Mouse (Mus musculus): Measurements from ENCODE around the gene Dlx1. TPM values are rescaled to one million over a fixed set of nuclear protein-coding genes. Genes with fewer than 3 reads are reported as not detected.

The Dlx1 gene
- polyA plus RNA-seq, 1 experiment from 2014 or later = 76.2 TPM

GRCm38 (mm10) chr2:71545882-71546639 is 18.1 kb downstream of the Dlx1 start:
- Histone ChIP-seq H3K27me3 (ENCODE audit: control insufficient read depth, insufficient read depth, low read length) (peaks cover 32% of the 10 kb centered on the region), H3K4me3 (ENCODE audit: low read depth, low read length) (peak overlapping the region; percentile 66), H3K27ac (replicated peaks; ENCODE audit: low read depth, low read length) (peak overlapping the region; percentile 90), H3K4me2 (ENCODE audit: low read depth, low read length) (peak overlapping the region; percentile 94), H3K36me3 (replicated peaks; ENCODE audit: control insufficient read depth, insufficient read depth, low read depth, low read length) (no peaks in the 10 kb centered on the region), H3K9me3 (replicated peaks; ENCODE audit: control insufficient read depth, low read length) (no peaks in the 10 kb centered on the region), H3K9ac (replicated peaks; ENCODE audit: low read length) (peak overlapping the region; percentile 83), H3K4me1 (ENCODE audit: control insufficient read depth, insufficient read depth, low read length) (peaks cover 7% of the 10 kb centered on the region)
- peak; percentile 75 for DNase-seq (ENCODE audit: low spot score)
- ATAC-seq (replicated peaks; ENCODE audit: insufficient number of reproducible peaks, low FRiP score, low TSS enrichment, low read depth) = peak; percentile 55
- WGBS = under 1% methylated on average over 58 of the region's 59 CpGs

- Histone ChIP-seq H3K4me1 (ENCODE audit: control insufficient read depth, insufficient read depth, low read length) (peaks cover 4% of the 10 kb centered on the region), H3K27ac (replicated peaks; ENCODE audit: low read depth, low read length) (peak within 1 kb of the TSS; percentile 90), H3K4me2 (ENCODE audit: low read depth, low read length) (peak within 1 kb of the TSS; percentile 94), H3K27me3 (ENCODE audit: control insufficient read depth, insufficient read depth, low read length) (peaks cover 29% of the 10 kb centered on the region), H3K9ac (replicated peaks; ENCODE audit: low read length) (peak within 1 kb of the TSS; percentile 83), H3K36me3 (replicated peaks; ENCODE audit: control insufficient read depth, insufficient read depth, low read depth, low read length) (no peaks in the 10 kb centered on the region), H3K9me3 (replicated peaks; ENCODE audit: control insufficient read depth, low read length) (no peaks in the 10 kb centered on the region), H3K4me3 (ENCODE audit: low read depth, low read length) (peak within 1 kb of the TSS; percentile 66)
- WGBS = 0% methylated on average over 37 of the region's 37 CpGs
- DNase-seq (ENCODE audit: low spot score) = peak; percentile 92
- ATAC-seq (replicated peaks; ENCODE audit: insufficient number of reproducible peaks, low FRiP score, low TSS enrichment, low read depth) = peak; percentile 76
Observed at GRCm38 (mm10) chr2:71546640-71547071, 18.7 kb downstream of the Dlx1 start, which contains the start of gene Dlx2. Dlx2 (minus strand) TSS chr2:71546754.

- WGBS = under 1% methylated on average over 8 of the region's 8 CpGs
- DNase-seq (ENCODE audit: low spot score) (peak; percentile 93), ATAC-seq (replicated peaks; ENCODE audit: insufficient number of reproducible peaks, low FRiP score, low TSS enrichment, low read depth) (no peak)
- H3K27me3 ChIP-seq (ENCODE audit: control insufficient read depth, insufficient read depth, low read length) = peaks cover 27% of the 10 kb centered on the region
- no peak overlapping the region for H3K4me3 ChIP-seq (ENCODE audit: low read depth, low read length)
- H3K36me3 ChIP-seq (replicated peaks; ENCODE audit: control insufficient read depth, insufficient read depth, low read depth, low read length) = no peaks in the 10 kb centered on the region
- no peak overlapping the region for H3K4me2 ChIP-seq (ENCODE audit: low read depth, low read length)
- no peak overlapping the region for H3K9ac ChIP-seq (replicated peaks; ENCODE audit: low read length)
- H3K4me1 ChIP-seq (ENCODE audit: control insufficient read depth, insufficient read depth, low read length) = peaks cover 5% of the 10 kb centered on the region
- H3K27ac ChIP-seq (replicated peaks; ENCODE audit: low read depth, low read length) = no peak overlapping the region
- H3K9me3 ChIP-seq (replicated peaks; ENCODE audit: control insufficient read depth, low read length) = no peaks in the 10 kb centered on the region
Observed at GRCm38 (mm10) chr2:71547829-71548228, 19.9 kb downstream of the Dlx1 start.

- ATAC-seq (replicated peaks; ENCODE audit: insufficient number of reproducible peaks, low FRiP score, low TSS enrichment, low read depth) (no peak), DNase-seq (ENCODE audit: low spot score) (no peak)
- H3K36me3 ChIP-seq (replicated peaks; ENCODE audit: control insufficient read depth, insufficient read depth, low read depth, low read length) = no peaks in the 10 kb centered on the region
- no peaks in the 10 kb centered on the region for H3K9me3 ChIP-seq (replicated peaks; ENCODE audit: control insufficient read depth, low read length)
- H3K4me3 ChIP-seq (ENCODE audit: low read depth, low read length) = no peak overlapping the region
- peaks cover 18% of the 10 kb centered on the region for H3K27me3 ChIP-seq (ENCODE audit: control insufficient read depth, insufficient read depth, low read length)
- H3K4me1 ChIP-seq (ENCODE audit: control insufficient read depth, insufficient read depth, low read length) = peaks cover 4% of the 10 kb centered on the region
- no peak overlapping the region for H3K27ac ChIP-seq (replicated peaks; ENCODE audit: low read depth, low read length)
- no peak overlapping the region for H3K4me2 ChIP-seq (ENCODE audit: low read depth, low read length)
- no peak overlapping the region for H3K9ac ChIP-seq (replicated peaks; ENCODE audit: low read length)
- WGBS = 30% methylated on average over 3 of the region's 3 CpGs
Observed at GRCm38 (mm10) chr2:71550330-71550729, 22.4 kb downstream of the Dlx1 start.

- ATAC-seq (replicated peaks; ENCODE audit: insufficient number of reproducible peaks, low FRiP score, low TSS enrichment, low read depth) (no peak), DNase-seq (ENCODE audit: low spot score) (no peak)
- Histone ChIP-seq H3K9ac (replicated peaks; ENCODE audit: low read length) (no peak overlapping the region), H3K27me3 (ENCODE audit: control insufficient read depth, insufficient read depth, low read length) (peaks cover 16% of the 10 kb centered on the region), H3K9me3 (replicated peaks; ENCODE audit: control insufficient read depth, low read length) (no peaks in the 10 kb centered on the region), H3K4me2 (ENCODE audit: low read depth, low read length) (peak overlapping the region; percentile 16), H3K27ac (replicated peaks; ENCODE audit: low read depth, low read length) (no peak overlapping the region), H3K36me3 (replicated peaks; ENCODE audit: control insufficient read depth, insufficient read depth, low read depth, low read length) (no peaks in the 10 kb centered on the region), H3K4me1 (ENCODE audit: control insufficient read depth, insufficient read depth, low read length) (peaks cover 4% of the 10 kb centered on the region), H3K4me3 (ENCODE audit: low read depth, low read length) (0 out of 2 replicates have a peak overlapping the region, but pooled peaks have one; percentile 5)
- 2% methylated on average over 18 of the region's 18 CpGs for WGBS
Observed at GRCm38 (mm10) chr2:71551704-71552103, 23.8 kb downstream of the Dlx1 start.

- Histone ChIP-seq H3K9ac (replicated peaks; ENCODE audit: low read length) (no peak overlapping the region), H3K4me3 (ENCODE audit: low read depth, low read length) (no peak overlapping the region), H3K36me3 (replicated peaks; ENCODE audit: control insufficient read depth, insufficient read depth, low read depth, low read length) (no peaks in the 10 kb centered on the region), H3K27ac (replicated peaks; ENCODE audit: low read depth, low read length) (no peak overlapping the region), H3K4me2 (ENCODE audit: low read depth, low read length) (no peak overlapping the region), H3K4me1 (ENCODE audit: control insufficient read depth, insufficient read depth, low read length) (peaks cover 4% of the 10 kb centered on the region), H3K9me3 (replicated peaks; ENCODE audit: control insufficient read depth, low read length) (no peaks in the 10 kb centered on the region), H3K27me3 (ENCODE audit: control insufficient read depth, insufficient read depth, low read length) (peaks cover 7% of the 10 kb centered on the region)
- DNase-seq (ENCODE audit: low spot score) (no peak), ATAC-seq (replicated peaks; ENCODE audit: insufficient number of reproducible peaks, low FRiP score, low TSS enrichment, low read depth) (no peak)
- WGBS = 56% methylated on average over 5 of the region's 5 CpGs
Observed at GRCm38 (mm10) chr2:71556071-71556470, 28.2 kb downstream of the Dlx1 start.

- H3K27me3 ChIP-seq (ENCODE audit: control insufficient read depth, insufficient read depth, low read length) = no peaks in the 10 kb centered on the region
- no peak overlapping the region for H3K4me3 ChIP-seq (ENCODE audit: low read depth, low read length)
- H3K9ac ChIP-seq (replicated peaks; ENCODE audit: low read length) = no peak overlapping the region
- H3K4me1 ChIP-seq (ENCODE audit: control insufficient read depth, insufficient read depth, low read length) = no peaks in the 10 kb centered on the region
- DNase-seq (ENCODE audit: low spot score) (no peak), ATAC-seq (replicated peaks; ENCODE audit: insufficient number of reproducible peaks, low FRiP score, low TSS enrichment, low read depth) (no peak)
- H3K27ac ChIP-seq (replicated peaks; ENCODE audit: low read depth, low read length) = no peak overlapping the region
- no peak overlapping the region for H3K4me2 ChIP-seq (ENCODE audit: low read depth, low read length)
- WGBS = 82% methylated on average over 9 of the region's 9 CpGs
- no peaks in the 10 kb centered on the region for H3K36me3 ChIP-seq (replicated peaks; ENCODE audit: control insufficient read depth, insufficient read depth, low read depth, low read length)
- H3K9me3 ChIP-seq (replicated peaks; ENCODE audit: control insufficient read depth, low read length) = no peaks in the 10 kb centered on the region
Observed at GRCm38 (mm10) chr2:71566466-71566865, 38.6 kb downstream of the Dlx1 start.

GRCm38 (mm10) chr2:71573736-71574135 is 45.8 kb downstream of the Dlx1 start:
- H3K27me3 ChIP-seq (ENCODE audit: control insufficient read depth, insufficient read depth, low read length) = no peaks in the 10 kb centered on the region
- no peak overlapping the region for H3K4me2 ChIP-seq (ENCODE audit: low read depth, low read length)
- no peaks in the 10 kb centered on the region for H3K4me1 ChIP-seq (ENCODE audit: control insufficient read depth, insufficient read depth, low read length)
- no peak overlapping the region for H3K4me3 ChIP-seq (ENCODE audit: low read depth, low read length)
- ATAC-seq (replicated peaks; ENCODE audit: insufficient number of reproducible peaks, low FRiP score, low TSS enrichment, low read depth) (no peak), DNase-seq (ENCODE audit: low spot score) (peak; percentile 73)
- no peak overlapping the region for H3K27ac ChIP-seq (replicated peaks; ENCODE audit: low read depth, low read length)
- H3K9me3 ChIP-seq (replicated peaks; ENCODE audit: control insufficient read depth, low read length) = no peaks in the 10 kb centered on the region
- no peaks in the 10 kb centered on the region for H3K36me3 ChIP-seq (replicated peaks; ENCODE audit: control insufficient read depth, insufficient read depth, low read depth, low read length)
- WGBS = 34% methylated on average over 4 of the region's 4 CpGs
- no peak overlapping the region for H3K9ac ChIP-seq (replicated peaks; ENCODE audit: low read length)
